Mouse (Mus musculus) spleen, embryonic (tissue): ENCODE measurements around the gene Fyttd1.
"Not testable (repeated sequence)": the region's sequence is repeated elsewhere in the genome, so short reads cannot be mapped to it uniquely, and the experiment has no call there.

Source experiments
- CTCF ChIA-PET: fragments of 350-600 bp; sonication (Branson Sonifier 250); formaldehyde crosslinking; loops from one replicate; lab custom pipeline; 2022; lab: Charles Lee

Gene Fyttd1

GRCm38 (mm10) chr16:32878157-32878598 is 878 bp downstream of the Fyttd1 start:
- CTCF ChIA-PET = no interaction called here

DNA sequence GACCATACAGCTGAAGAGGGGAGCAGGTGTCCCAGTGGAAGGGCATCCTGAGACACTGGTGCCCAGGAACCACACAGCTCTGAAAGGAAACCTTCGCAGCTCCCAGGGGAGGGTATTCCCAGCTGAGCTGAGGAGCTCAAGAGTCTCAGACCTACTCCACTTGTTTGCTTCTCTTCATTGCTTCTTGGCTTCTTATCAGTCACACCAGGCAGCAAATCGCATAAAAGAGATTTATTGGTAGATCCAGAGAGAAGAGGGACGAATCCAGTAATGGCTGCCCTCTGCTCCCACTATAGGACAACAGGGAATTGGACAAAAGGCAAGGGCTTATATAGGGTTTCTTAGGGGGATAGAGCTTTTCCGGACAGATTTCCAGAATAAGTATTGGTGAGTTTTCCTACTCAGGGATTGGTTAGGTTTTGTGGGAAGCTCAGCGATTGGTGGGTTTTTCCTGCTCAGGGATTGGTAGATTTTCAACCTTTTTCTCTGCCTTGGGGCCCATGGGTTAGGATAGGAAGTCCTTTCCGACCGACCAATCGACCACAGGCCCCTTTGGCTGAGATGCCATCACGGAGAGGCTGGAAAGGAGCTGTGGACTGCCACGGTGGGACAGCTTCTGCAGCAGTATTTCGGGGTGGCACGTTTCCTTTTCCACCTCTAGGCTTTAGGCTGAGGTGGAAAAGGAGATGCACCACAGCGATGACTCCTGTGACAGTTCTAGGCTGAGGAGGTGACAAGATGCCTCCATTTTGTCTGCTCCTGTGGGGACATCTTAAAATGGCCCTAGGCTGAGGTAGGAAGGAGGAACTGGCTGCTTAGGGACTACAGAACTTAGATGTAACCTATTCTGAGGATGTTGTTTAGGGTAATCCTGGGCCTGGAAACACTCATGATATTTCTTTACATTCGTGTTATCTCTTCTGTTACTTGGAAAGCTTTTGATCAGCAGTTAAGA is 1.9 kb downstream of the Fyttd1 start:
- CTCF ChIA-PET = interaction anchor here (0.6 to 1.2 kb wide), 3 partner anchors 9 to 273 kb away, joined by 3 read pairs; no protein-coding TSS in a partner anchor

DNA sequence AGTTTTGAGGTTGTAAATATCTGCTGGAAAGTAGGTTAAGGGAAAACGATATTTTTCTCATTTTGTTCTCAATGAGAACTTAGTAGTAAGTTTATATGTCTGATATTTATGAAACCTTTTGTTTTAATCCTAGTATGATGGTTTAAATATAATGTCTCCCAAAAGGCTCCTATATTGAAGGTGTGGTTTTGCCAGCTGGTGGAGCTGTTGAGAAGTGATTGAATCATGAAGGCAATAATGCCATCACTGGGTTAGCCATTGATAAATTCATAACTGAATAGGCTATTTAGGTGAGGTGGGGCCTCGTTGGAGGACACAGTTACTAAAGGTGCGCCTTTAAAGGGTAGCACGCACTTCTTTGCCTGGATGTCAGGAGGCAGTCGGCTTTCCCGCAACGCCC is 4.2 kb downstream of the Fyttd1 start:
- CTCF ChIA-PET = no interaction called here

- CTCF ChIA-PET = interaction anchor here (0.6 kb wide), 1 partner anchor 226 kb away, joined by 4 read pairs; no protein-coding TSS in a partner anchor
Measured at GRCm38 (mm10) chr16:32887996-32888395, 10.7 kb downstream of the Fyttd1 start.

- CTCF ChIA-PET = interaction anchor here (0.6 kb wide), 2 partner anchors 17 to 230 kb away, joined by 5 to 23 read pairs; no protein-coding TSS in a partner anchor
Measured at GRCm38 (mm10) chr16:32889881-32890280, 12.6 kb downstream of the Fyttd1 start.

- CTCF ChIA-PET = no interaction called here
Measured at GRCm38 (mm10) chr16:32896126-32896525, 18.8 kb downstream of the Fyttd1 start.

GRCm38 (mm10) chr16:32901360-32902050 is 24.2 kb downstream of the Fyttd1 start:
- CTCF ChIA-PET = no interaction called here

GRCm38 (mm10) chr16:32902051-32902428 is 24.7 kb downstream of the Fyttd1 start:
- CTCF ChIA-PET = no interaction called here

- CTCF ChIA-PET = no interaction called here
Measured at GRCm38 (mm10) chr16:32906186-32906585, 28.9 kb downstream of the Fyttd1 start.

- CTCF ChIA-PET = no interaction called here
Measured at GRCm38 (mm10) chr16:32906727-32907126, 29.4 kb downstream of the Fyttd1 start.

DNA sequence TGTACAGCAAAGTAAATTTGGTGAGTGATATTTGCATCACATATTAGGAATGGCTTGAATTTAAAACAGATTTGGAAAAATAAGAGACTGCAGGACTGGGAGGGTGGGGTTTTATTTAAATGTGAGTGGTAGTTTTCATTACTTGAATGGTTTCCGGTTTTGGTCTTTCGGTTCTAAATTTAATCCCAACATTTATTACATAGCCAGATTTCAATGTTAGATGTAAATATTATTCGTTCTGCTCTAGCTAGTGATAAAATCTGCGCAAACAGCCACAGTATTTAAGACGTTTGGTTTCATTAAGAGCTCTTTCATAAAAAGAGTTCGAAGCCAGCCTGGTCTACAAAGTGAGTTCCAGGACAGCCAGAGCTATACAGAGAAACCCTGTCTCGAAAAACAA is 35.9 kb downstream of the Fyttd1 start:
- CTCF ChIA-PET = no interaction called here

GRCm38 (mm10) chr16:32913937-32914881 is 36.9 kb downstream of the Fyttd1 start, which contains the start of gene Lrch3:
Gene Lrch3 (plus strand): TSS chr16:32914100.
- CTCF ChIA-PET = interaction anchor here (0.7 kb wide), 1 partner anchor 10 kb away, joined by 6 read pairs; no protein-coding TSS in a partner anchor

DNA sequence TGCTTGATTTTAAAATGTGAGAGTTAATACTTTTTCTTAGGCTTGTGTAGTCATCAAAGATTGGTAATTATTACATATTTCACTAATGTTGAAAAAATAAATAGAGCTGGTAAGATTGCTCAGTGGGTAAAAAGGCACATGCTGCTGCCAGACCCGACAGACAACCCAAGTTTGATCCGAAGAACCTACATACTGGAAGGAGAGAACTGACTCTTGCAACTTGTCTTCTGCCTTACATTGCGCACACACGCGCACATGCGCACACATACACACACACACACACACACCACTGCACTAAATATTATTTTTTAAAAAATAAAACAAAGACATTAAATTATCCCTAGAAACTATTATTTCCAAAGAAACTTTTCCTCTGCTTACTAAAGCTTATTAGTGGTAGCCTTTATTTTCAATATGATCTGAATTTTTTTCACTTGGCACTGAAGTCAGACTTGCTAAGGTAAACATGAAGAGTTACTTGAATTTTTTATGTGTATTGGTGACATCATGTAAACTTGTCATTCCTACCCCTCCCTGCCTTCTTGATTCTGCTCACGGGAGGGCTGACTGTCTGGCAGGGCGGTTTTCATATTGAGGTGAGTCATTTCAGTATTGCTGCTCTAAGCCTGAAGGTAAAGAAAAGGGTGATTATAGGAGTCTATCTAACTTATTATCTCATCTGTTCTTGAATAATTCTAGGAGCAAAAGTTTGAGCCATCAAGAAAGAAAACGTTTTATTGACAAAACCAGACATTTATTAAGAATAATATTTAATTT is 38.2 kb downstream of the Fyttd1 start:
- CTCF ChIA-PET = interaction anchor here (0.5 to 0.6 kb wide), 4 partner anchors 77 to 505 kb away, joined by 3 to 6 read pairs (median 4); partner anchors contain the start of gene Pcyt1a

DNA sequence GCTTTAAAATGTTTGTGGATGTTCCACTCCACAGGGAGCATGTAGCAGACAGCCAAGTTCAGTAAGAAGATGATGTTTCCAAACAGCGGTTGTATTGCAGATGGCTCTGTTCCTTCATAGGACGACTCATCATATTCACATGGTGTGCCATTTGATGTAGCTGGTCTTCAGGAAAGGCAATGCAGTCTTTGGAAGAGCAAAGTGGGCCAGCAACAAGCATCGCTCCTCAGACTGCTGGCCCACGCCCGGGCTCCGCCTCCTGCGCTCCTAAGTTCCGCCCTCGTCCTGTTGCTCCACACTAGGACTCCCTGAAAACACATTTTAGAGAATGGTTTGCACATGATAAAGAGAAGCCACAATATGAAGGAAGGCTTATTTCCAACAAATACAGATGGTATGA is 49.3 kb downstream of the Fyttd1 start:
- CTCF ChIA-PET = not testable (repeated sequence)

- CTCF ChIA-PET = no interaction called here
Measured at GRCm38 (mm10) chr16:32927044-32927443, 49.7 kb downstream of the Fyttd1 start.

- CTCF ChIA-PET = no interaction called here
Measured at GRCm38 (mm10) chr16:32929918-32930317, 52.6 kb downstream of the Fyttd1 start.

- CTCF ChIA-PET = no interaction called here
Measured at GRCm38 (mm10) chr16:32934470-32934869, 57.2 kb downstream of the Fyttd1 start.

DNA sequence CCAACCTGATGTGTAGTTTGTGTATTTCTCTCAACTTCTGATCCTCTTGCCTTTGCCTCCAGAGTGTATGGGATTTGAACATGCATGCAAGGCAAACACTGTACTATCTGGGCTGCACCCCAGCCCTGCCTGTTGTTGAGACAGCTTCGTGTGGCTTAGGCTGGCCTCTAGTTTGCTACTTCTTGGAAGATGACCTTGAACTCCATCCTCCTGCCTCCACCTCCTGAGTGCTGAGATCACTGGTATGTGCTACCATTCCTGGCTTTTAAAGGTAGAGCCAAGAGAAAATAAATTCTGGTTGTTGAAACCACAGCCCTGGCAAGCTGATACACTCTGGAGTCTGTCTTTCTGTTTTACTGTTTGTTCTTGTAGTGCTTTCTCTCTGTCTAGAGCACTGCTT is 57.8 kb downstream of the Fyttd1 start:
- CTCF ChIA-PET = no interaction called here

- CTCF ChIA-PET = no interaction called here
Measured at GRCm38 (mm10) chr16:32937358-32937757, 60.1 kb downstream of the Fyttd1 start.

DNA sequence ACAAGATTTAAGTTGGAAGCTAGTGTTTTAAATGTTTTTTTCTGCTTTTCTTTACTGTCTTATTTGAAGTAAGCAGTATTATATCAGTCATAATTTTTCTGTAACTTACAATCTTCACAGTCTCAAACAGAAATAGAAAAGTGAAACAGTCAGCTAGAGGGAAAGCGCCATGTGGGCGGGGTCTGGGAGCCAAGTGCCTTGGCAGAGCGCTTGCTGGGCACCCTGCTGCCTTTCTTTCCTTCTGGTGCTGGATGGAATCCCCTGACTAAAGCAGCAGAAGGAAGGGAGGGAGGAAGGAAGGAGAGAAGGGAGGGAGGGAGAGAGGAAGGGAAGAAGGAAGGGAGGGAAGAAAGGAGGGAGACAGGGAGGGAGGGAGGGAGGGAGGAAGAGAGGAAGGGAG is 62.0 kb downstream of the Fyttd1 start:
- CTCF ChIA-PET = interaction anchor here (0.7 kb wide), 1 partner anchor 96 kb away, joined by 3 read pairs; no protein-coding TSS in a partner anchor
